Mouse (Mus musculus) thymus, postnatal 4 days (tissue): ENCODE results near the gene Actr8.

Source experiments
- DNase-seq: peaks from one replicate; pipeline ENCODE4 v3.0.0; 2021

The Actr8 gene

GRCm38 (mm10) chr14:30041836-30042235 lies 63.7 kb downstream of the Actr8 start:
- no peak for DNase-seq

- no peak for DNase-seq
Measured at GRCm38 (mm10) chr14:30043356-30043940, 65.3 kb downstream of the Actr8 start.

- DNase-seq: no peak
Measured at GRCm38 (mm10) chr14:30045239-30045638, 67.1 kb downstream of the Actr8 start.

GRCm38 (mm10) chr14:30045704-30046220 lies 67.6 kb downstream of the Actr8 start:
- no peak for DNase-seq

- DNase-seq: no peak
Measured at GRCm38 (mm10) chr14:30046976-30047375, 68.8 kb downstream of the Actr8 start.

DNA sequence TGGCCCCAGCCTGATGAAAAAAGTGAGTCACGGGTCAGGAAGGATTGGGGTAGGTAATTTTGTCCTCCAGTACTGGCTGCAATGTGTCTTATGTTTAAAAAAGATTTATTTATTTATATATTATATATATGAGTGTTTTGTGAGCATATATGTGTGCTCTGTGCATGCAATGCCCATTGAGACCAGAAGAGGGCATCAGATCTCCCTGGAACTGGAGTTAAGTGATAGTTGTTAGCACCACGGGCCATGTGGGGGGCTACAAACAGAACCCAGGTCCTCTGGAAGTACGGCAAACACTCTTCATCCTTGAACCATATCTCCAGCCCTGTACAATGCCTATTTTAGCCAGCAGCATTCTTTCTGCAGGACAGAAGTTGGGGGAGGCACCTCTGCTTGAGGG lies 69.9 kb downstream of the Actr8 start:
- DNase-seq: peak; percentile 63

GRCm38 (mm10) chr14:30050280-30050679 lies 72.1 kb downstream of the Actr8 start:
- no peak for DNase-seq

DNA sequence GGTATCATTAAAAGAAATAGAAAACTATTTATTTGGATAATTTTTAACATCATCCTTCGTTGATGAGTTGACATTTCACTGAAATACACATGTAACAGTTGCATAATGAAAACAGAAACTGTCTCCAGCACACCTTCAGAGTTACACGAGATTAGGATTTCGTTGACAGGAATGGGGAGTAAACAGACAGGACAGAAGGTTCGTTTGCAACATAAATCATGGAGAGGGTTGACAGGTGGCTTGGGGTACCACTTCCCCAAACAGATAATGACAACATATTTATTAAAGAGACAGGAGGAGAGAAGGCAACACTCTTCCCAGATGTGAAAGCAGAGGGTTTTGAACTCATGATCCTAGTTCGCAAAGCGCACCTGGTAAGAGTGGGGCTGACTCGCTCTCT lies 76.8 kb downstream of the Actr8 start:
- no peak for DNase-seq
